Mouse (Mus musculus): Measurements from ENCODE around the gene Lamtor1. TPM values are rescaled to one million over a fixed set of nuclear protein-coding genes. Genes with fewer than 3 reads are reported as not detected.
"Not testable (repeated sequence)": the region's sequence is repeated elsewhere in the genome, so short reads cannot be mapped to it uniquely, and the experiment has no call there.

Gene Lamtor1
- polyA plus RNA-seq, 1 experiment from 2014 or later, result 124 TPM

DNA sequence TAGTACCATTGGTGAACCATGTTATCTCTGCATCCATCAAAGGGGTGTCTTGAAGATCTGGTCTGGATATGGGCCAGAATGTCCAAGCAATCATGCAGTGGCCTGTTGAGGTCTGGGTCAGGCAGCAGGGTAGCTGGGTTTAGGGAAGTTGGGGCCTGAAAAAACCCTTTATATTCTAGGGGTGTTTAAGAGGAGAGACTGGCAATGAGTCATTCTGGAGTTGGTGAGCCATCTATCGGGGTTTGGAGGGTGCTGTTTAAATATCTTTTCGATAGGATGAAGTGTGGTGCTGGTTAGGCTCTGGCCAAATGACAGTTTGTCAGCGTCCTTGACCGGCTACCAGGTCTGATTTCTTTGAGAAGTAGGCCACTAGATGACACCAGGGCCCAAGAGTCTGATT is 30.3 kb downstream of the Lamtor1 start:
- Histone ChIP-seq H3K4me1 (replicated peaks; ENCODE audit: control insufficient read depth, insufficient read depth, low read length) (peaks cover 9% of the 10 kb centered on the region), H3K9me3 (ENCODE audit: control insufficient read depth, low read length) (no peaks in the 10 kb centered on the region), H3K4me3 (ENCODE audit: low read depth, low read length) (no peak overlapping the region), H3K27ac (ENCODE audit: low read depth, low read length) (no peak overlapping the region), H3K9ac (ENCODE audit: low read depth, low read length) (no peak overlapping the region), H3K4me2 (peak overlapping the region; percentile 79; the same call in 1 of the 2 replicates), H3K27me3 (replicated peaks; ENCODE audit: control insufficient read depth, insufficient read depth, low read length) (no peaks in the 10 kb centered on the region), H3K36me3 (ENCODE audit: control insufficient read depth, insufficient read depth, low read length) (peaks cover 5% of the 10 kb centered on the region; the same call in 1 of the 2 replicates)
- DNase-seq (ENCODE audit: low spot score), result no peak
- WGBS, result 86% methylated on average over 4 of the region's 4 CpGs
- no peak for ATAC-seq (replicated peaks; ENCODE audit: low FRiP score)

DNA sequence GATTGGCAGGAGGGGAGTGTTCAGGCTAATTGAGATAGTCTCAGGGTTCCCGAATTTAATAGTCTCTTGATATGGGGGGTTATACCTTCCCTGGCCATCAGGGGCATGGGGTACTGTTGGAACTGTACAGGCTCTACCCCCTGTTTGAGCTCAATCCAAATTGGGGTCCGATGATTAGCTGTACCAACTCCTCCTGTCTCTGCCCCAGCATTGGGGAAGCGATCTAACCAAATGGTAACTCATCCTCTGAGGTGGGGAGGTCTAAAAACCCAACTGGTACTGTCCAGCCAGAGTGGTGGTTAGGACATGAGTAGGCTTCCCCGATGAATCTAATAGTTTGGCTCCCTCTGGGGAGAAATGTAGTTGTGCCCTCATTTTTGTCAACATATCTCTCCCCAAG is 31.3 kb downstream of the Lamtor1 start:
- ATAC-seq (replicated peaks; ENCODE audit: low FRiP score) (no peak), DNase-seq (ENCODE audit: low spot score) (no peak)
- 87% methylated on average over 4 of the region's 4 CpGs for WGBS
- Histone ChIP-seq H3K4me3 (ENCODE audit: low read depth, low read length) (no peak overlapping the region), H3K9me3 (ENCODE audit: control insufficient read depth, low read length) (no peaks in the 10 kb centered on the region), H3K27me3 (replicated peaks; ENCODE audit: control insufficient read depth, insufficient read depth, low read length) (no peaks in the 10 kb centered on the region), H3K27ac (ENCODE audit: low read depth, low read length) (no peak overlapping the region), H3K9ac (ENCODE audit: low read depth, low read length) (no peak overlapping the region), H3K4me1 (replicated peaks; ENCODE audit: control insufficient read depth, insufficient read depth, low read length) (peaks cover 9% of the 10 kb centered on the region), H3K4me2 (no peak overlapping the region), H3K36me3 (ENCODE audit: control insufficient read depth, insufficient read depth, low read length) (peaks cover 5% of the 10 kb centered on the region; the same call in 1 of the 2 replicates)

DNA sequence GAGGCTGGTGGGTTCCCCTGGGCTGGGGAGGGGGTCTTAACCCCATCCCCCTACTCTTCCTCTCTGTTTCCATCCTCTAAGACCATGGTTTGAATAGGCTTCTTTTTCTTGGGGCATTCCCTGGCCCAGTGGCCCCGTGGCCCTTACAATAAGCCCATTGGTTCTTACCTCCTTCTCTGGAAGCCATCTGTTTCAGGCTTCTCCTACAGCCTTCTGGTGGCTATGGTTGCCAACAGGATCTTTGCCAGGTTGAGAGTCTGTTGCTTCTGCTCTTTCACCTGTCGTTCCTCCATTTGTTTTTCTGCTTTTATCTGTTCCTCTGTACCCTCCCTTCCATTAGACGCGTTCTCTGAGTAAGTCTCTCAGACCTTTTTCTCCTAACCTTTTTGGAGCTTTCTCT is 31.9 kb downstream of the Lamtor1 start:
- H3K4me2 ChIP-seq, result no peak overlapping the region
- peaks cover 5% of the 10 kb centered on the region; the same call in 1 of the 2 replicates for H3K36me3 ChIP-seq (ENCODE audit: control insufficient read depth, insufficient read depth, low read length)
- H3K4me1 ChIP-seq (replicated peaks; ENCODE audit: control insufficient read depth, insufficient read depth, low read length), result peaks cover 9% of the 10 kb centered on the region
- H3K27ac ChIP-seq (ENCODE audit: low read depth, low read length), result no peak overlapping the region
- no peak for DNase-seq (ENCODE audit: low spot score)
- H3K9me3 ChIP-seq (ENCODE audit: control insufficient read depth, low read length), result no peaks in the 10 kb centered on the region
- H3K4me3 ChIP-seq (ENCODE audit: low read depth, low read length), result no peak overlapping the region
- 86% methylated on average over 4 of the region's 4 CpGs for WGBS
- H3K9ac ChIP-seq (ENCODE audit: low read depth, low read length), result no peak overlapping the region
- no peak for ATAC-seq (replicated peaks; ENCODE audit: low FRiP score)
- no peaks in the 10 kb centered on the region for H3K27me3 ChIP-seq (replicated peaks; ENCODE audit: control insufficient read depth, insufficient read depth, low read length)

DNA sequence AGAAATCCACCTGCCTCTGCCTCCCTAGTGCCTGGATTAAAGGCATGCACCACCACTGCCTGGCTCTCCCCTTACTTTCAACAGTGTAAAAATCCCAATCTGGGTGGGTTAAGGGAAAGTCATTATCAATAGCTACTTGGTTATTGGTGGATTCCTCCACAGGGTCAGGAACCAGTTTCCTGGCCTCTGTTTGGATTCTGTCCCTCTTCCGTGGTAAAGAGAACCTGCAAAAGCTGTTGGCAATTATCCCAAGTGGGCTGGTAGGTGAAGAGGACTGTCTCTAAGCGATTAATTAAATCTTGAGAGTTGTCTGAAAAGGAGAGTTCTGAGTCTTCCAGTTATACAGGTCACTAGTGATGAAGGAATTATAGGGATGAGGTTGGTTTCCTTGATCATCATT is 32.6 kb downstream of the Lamtor1 start:
- Histone ChIP-seq H3K27ac (ENCODE audit: low read depth, low read length) (no peak overlapping the region), H3K27me3 (replicated peaks; ENCODE audit: control insufficient read depth, insufficient read depth, low read length) (no peaks in the 10 kb centered on the region), H3K4me2 (no peak overlapping the region), H3K4me1 (replicated peaks; ENCODE audit: control insufficient read depth, insufficient read depth, low read length) (peaks cover 5% of the 10 kb centered on the region), H3K36me3 (ENCODE audit: control insufficient read depth, insufficient read depth, low read length) (peaks cover 5% of the 10 kb centered on the region; the same call in 1 of the 2 replicates), H3K9ac (ENCODE audit: low read depth, low read length) (no peak overlapping the region), H3K9me3 (ENCODE audit: control insufficient read depth, low read length) (no peaks in the 10 kb centered on the region), H3K4me3 (ENCODE audit: low read depth, low read length) (no peak overlapping the region)
- DNase-seq (ENCODE audit: low spot score) (no peak), ATAC-seq (replicated peaks; ENCODE audit: low FRiP score) (no peak)
- 86% methylated on average over 2 of the region's 2 CpGs for WGBS

DNA sequence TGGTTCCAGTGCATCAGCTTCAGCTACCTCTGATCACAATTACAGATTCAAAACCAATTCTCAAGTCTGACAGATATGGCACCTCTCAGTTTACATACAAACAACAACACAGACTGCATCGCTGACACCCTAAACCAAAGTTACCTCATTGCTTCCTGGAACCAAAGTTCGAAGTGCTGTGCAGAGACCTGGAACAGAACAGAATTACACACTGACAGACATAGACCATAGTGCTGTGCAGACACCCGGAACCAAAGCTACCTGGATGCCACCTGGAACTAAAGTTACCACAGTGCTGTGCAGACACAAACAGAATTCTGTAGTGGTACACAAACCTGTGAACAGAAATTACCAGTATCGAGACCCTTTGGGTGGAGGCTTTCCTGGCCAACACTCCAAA is 34.1 kb downstream of the Lamtor1 start:
- Histone ChIP-seq H3K27me3 (replicated peaks; ENCODE audit: control insufficient read depth, insufficient read depth, low read length) (no peaks in the 10 kb centered on the region), H3K4me1 (replicated peaks; ENCODE audit: control insufficient read depth, insufficient read depth, low read length) (peaks cover 5% of the 10 kb centered on the region), H3K9me3 (ENCODE audit: control insufficient read depth, low read length) (no peaks in the 10 kb centered on the region), H3K4me2 (no peak overlapping the region), H3K27ac (ENCODE audit: low read depth, low read length) (no peak overlapping the region), H3K4me3 (ENCODE audit: low read depth, low read length) (no peak overlapping the region), H3K36me3 (ENCODE audit: control insufficient read depth, insufficient read depth, low read length) (peaks cover 5% of the 10 kb centered on the region; the same call in 1 of the 2 replicates), H3K9ac (ENCODE audit: low read depth, low read length) (no peak overlapping the region)
- DNase-seq (ENCODE audit: low spot score) (no peak), ATAC-seq (replicated peaks; ENCODE audit: low FRiP score) (no peak)
- WGBS, result 91% methylated on average over 4 of the region's 4 CpGs

DNA sequence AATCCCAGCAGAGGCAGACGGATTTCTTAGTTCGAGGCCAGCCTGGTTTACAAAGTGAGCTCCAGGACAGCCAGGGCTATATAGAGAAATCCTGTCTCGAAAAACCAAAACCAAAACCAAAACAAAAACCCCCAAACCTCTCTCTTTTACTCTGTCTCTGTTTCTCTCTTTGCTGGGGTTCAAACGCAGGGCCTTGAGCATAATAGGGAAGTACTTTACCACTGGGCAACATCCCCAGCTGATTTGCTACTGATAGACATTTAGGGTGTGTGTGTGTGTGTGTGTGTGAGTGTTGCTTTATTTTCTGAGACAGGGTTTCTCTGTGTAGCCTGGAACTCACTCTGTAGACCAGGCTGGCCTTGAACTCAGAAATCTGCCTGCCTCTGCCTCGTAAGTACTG is 43.3 kb downstream of the Lamtor1 start:
- not testable (repeated sequence) for ATAC-seq (replicated peaks; ENCODE audit: low FRiP score); H3K4me1 ChIP-seq (replicated peaks; ENCODE audit: control insufficient read depth, insufficient read depth, low read length); H3K27ac ChIP-seq (ENCODE audit: low read depth, low read length); H3K4me2 ChIP-seq; H3K4me3 ChIP-seq (ENCODE audit: low read depth, low read length); H3K9me3 ChIP-seq (ENCODE audit: control insufficient read depth, low read length); DNase-seq (ENCODE audit: low spot score); H3K9ac ChIP-seq (ENCODE audit: low read depth, low read length); H3K27me3 ChIP-seq (replicated peaks; ENCODE audit: control insufficient read depth, insufficient read depth, low read length); H3K36me3 ChIP-seq (ENCODE audit: control insufficient read depth, insufficient read depth, low read length)
- 72% methylated on average over 5 of the region's 5 CpGs for WGBS

DNA sequence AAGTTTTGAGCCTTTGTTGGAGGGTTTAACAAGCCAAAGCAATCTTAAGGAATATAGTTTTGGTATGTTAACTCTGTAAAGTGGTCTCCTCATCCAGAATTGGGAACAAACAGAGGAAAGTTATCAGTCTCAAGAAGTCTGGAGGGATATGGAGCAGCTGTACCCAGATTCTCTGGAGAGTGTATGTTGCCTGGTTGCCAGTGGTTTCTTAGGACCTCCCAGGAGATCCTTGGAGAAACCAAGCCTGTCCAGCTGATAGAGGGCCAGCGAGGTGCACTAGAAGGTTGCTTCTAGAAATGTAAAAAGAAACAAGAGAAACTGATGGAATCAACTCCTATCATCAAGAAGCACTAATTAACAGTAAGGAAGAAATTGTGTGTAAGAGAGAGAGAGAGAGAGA is 45.9 kb downstream of the Lamtor1 start:
- DNase-seq (ENCODE audit: low spot score) (no peak), ATAC-seq (replicated peaks; ENCODE audit: low FRiP score) (no peak)
- Histone ChIP-seq H3K27me3 (replicated peaks; ENCODE audit: control insufficient read depth, insufficient read depth, low read length) (no peaks in the 10 kb centered on the region), H3K9ac (ENCODE audit: low read depth, low read length) (no peak overlapping the region), H3K4me1 (replicated peaks; ENCODE audit: control insufficient read depth, insufficient read depth, low read length) (peaks cover 3% of the 10 kb centered on the region; the same call in 1 of the 2 replicates), H3K4me3 (ENCODE audit: low read depth, low read length) (no peak overlapping the region), H3K36me3 (ENCODE audit: control insufficient read depth, insufficient read depth, low read length) (no peaks in the 10 kb centered on the region), H3K9me3 (ENCODE audit: control insufficient read depth, low read length) (no peaks in the 10 kb centered on the region), H3K4me2 (no peak overlapping the region), H3K27ac (ENCODE audit: low read depth, low read length) (no peak overlapping the region)
- 83% methylated on average over 1 of the region's 1 CpGs for WGBS

DNA sequence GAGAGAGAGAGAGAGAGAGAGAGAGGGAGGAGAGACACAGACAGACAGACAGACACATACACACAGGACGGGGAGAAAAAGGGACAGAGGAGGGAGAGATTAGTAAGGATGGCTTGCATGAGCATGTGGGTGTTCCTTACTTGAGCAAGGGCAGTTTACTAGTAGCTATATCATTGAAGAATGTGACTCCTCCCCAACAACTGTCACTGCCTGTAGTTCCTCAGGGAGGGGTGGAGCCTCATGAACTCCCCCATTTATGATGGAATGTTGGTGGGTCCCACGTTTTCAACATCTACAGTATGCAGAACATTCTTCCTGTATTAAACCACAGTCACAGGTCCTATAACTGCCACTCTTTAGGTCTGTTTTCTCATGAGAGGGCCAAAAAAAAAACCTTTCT is 46.4 kb downstream of the Lamtor1 start:
- Histone ChIP-seq H3K27ac (ENCODE audit: low read depth, low read length) (no peak overlapping the region), H3K4me1 (replicated peaks; ENCODE audit: control insufficient read depth, insufficient read depth, low read length) (peaks cover 3% of the 10 kb centered on the region; the same call in 1 of the 2 replicates), H3K4me2 (no peak overlapping the region), H3K27me3 (replicated peaks; ENCODE audit: control insufficient read depth, insufficient read depth, low read length) (no peaks in the 10 kb centered on the region), H3K9ac (ENCODE audit: low read depth, low read length) (no peak overlapping the region), H3K4me3 (ENCODE audit: low read depth, low read length) (no peak overlapping the region), H3K9me3 (ENCODE audit: control insufficient read depth, low read length) (no peaks in the 10 kb centered on the region), H3K36me3 (ENCODE audit: control insufficient read depth, insufficient read depth, low read length) (no peaks in the 10 kb centered on the region)
- WGBS, result 42% methylated on average over 2 of the region's 2 CpGs
- ATAC-seq (replicated peaks; ENCODE audit: low FRiP score) (no peak), DNase-seq (ENCODE audit: low spot score) (no peak)

DNA sequence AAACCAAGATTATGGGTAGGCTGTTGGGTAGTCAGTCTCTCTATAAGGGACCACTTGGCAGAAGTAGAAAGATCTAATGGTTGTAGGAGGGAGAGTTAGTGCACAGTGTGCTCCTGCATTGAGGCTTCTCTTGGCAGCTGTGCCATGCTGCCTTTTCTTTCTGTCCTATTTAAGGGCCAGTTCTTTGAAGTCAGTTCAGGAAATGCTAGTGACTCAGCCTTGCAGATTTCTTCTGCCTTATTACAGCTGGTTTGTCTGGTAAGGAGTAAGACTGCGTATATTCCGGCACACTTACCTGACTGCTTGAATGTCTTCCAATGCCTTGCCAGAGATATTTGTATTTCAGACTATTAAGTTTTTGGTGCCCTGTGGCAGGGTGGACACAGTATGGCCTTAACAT is 48.5 kb downstream of the Lamtor1 start:
- H3K36me3 ChIP-seq (ENCODE audit: control insufficient read depth, insufficient read depth, low read length), result no peaks in the 10 kb centered on the region
- no peak overlapping the region for H3K4me3 ChIP-seq (ENCODE audit: low read depth, low read length)
- H3K4me2 ChIP-seq, result no peak overlapping the region
- WGBS, result 92% methylated on average over 2 of the region's 2 CpGs
- H3K4me1 ChIP-seq (replicated peaks; ENCODE audit: control insufficient read depth, insufficient read depth, low read length), result peaks cover 3% of the 10 kb centered on the region; the same call in 1 of the 2 replicates
- DNase-seq (ENCODE audit: low spot score) (no peak), ATAC-seq (replicated peaks; ENCODE audit: low FRiP score) (no peak)
- no peaks in the 10 kb centered on the region for H3K9me3 ChIP-seq (ENCODE audit: control insufficient read depth, low read length)
- H3K27ac ChIP-seq (ENCODE audit: low read depth, low read length), result no peak overlapping the region
- H3K27me3 ChIP-seq (replicated peaks; ENCODE audit: control insufficient read depth, insufficient read depth, low read length), result no peaks in the 10 kb centered on the region
- no peak overlapping the region for H3K9ac ChIP-seq (ENCODE audit: low read depth, low read length)
